Mouse (Mus musculus): ENCODE data around the gene Ifnar2.

- TF ChIP-seq CTCF (conservative IDR thresholded peaks at IDR 0.05 in 1 of 2, IDR thresholded peaks at IDR 0.05 in 1 of 2; ENCODE audit: low read depth in 2 of 2, low read length in 2 of 2) (no peak), TCF12 (IDR thresholded peaks at IDR 0.05; ENCODE audit: low read depth, low read length) (peak; percentile 93), POLR2A (IDR thresholded peaks at IDR 0.05; ENCODE audit: low read depth, low read length) (no peak), EP300 (IDR thresholded peaks at IDR 0.05; ENCODE audit: low read length) (peak; percentile 93), ETS1 (conservative IDR thresholded peaks at IDR 0.05; ENCODE audit: low read depth, low read length) (peak; percentile 92), SIN3A (IDR thresholded peaks at IDR 0.05; ENCODE audit: low read length) (0 out of 2 replicates have a peak, but pooled peaks have one; percentile 18), MAZ (IDR thresholded peaks at IDR 0.05; ENCODE audit: low read depth, low read length) (peak; percentile 61; the same call in 1 of the 2 replicates), USF1 (IDR thresholded peaks at IDR 0.05; ENCODE audit: low read depth, low read length) (0 out of 2 replicates have a peak, but pooled peaks have one; percentile 19), E2F4 (IDR thresholded peaks at IDR 0.05; ENCODE audit: insufficient replicate concordance, low read depth, low read length) (no peak), CHD1 (IDR thresholded peaks at IDR 0.05; ENCODE audit: low read depth, low read length) (no peak), USF2 (conservative IDR thresholded peaks at IDR 0.05; ENCODE audit: low read depth, low read length) (no peak), MAX (IDR thresholded peaks at IDR 0.05; ENCODE audit: low read length) (peak; percentile 71; the same call in 1 of the 2 replicates), GABPA (IDR thresholded peaks at IDR 0.05; ENCODE audit: insufficient replicate concordance, low read depth, low read length) (no peak)
These were observed 6.0 kb upstream of the Ifnar2 start for GRCm38 (mm10) chr16:91366567-91366966.
